Mouse (Mus musculus): Measurements from ENCODE around the gene Otoa.

GRCm38 (mm10) chr7:121047624-121048023, 33.8 kb upstream of the Otoa start:
- no peak for TF ChIP-seq CTCF (IDR thresholded peaks at IDR 0.05; ENCODE audit: borderline replicate concordance, control insufficient read depth, extremely low read depth, insufficient read depth, low read length, poor library complexity)
- no peak for TF ChIP-seq POLR2A (IDR thresholded peaks at IDR 0.05; ENCODE audit: control insufficient read depth, extremely low read depth, insufficient read depth, low read length, poor library complexity)
